Mouse (Mus musculus): Measurements from ENCODE around the gene Msantd1. TPM values are rescaled to one million over a fixed set of nuclear protein-coding genes. Genes with fewer than 3 reads are reported as not detected.

Gene Msantd1
- not detected for polyA plus RNA-seq (2014; fragmentation: Illumina TruSeq; extraction: RNeasy Lipid Tissue Mini Kit (QIAGEN cat#74804); ENCODE audit: low read depth, low replicate concordance)

DNA sequence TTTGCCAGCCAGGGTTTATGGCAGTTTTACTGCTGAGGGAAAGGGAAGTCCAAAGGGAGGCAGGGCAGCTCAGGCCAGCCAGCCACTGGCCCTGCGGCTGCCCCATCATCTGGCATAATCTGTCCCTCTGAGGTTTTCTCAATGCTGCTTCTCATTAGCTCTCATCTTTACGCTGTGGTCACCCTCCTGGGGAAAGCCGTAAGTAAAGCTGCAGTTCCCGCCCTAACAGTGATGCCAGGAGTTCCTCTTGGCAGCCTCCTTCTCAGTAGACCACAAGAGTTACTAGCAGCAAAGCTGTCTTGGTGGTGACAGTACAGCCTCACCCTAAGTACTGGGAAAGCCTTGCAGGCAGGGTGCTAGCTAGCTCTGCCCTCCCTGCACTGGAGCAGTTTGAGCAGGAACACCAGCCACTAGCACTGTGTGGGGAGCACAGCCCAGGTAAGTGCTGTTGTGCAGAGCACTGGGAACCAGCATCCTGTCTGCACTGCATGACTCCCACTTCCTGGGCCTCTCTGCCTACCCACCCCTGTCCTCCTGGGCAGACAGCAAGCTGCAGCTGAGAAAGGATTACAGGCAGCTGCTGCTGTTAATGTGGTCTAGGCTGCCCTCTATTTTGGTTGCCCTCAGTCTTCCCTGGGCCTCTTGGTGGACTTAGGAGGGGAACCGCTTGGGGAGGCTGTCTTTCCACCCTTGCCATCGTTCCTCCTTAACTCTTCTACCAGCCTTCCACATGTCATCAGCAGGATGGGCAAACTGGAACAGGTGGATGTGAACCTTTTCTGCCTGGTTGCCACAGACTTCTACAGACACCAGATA lies at the start of gene Msantd1:
TSS of gene Msantd1 (plus strand) at position 103 of the 816 bp plus-strand sequence.

DNA sequence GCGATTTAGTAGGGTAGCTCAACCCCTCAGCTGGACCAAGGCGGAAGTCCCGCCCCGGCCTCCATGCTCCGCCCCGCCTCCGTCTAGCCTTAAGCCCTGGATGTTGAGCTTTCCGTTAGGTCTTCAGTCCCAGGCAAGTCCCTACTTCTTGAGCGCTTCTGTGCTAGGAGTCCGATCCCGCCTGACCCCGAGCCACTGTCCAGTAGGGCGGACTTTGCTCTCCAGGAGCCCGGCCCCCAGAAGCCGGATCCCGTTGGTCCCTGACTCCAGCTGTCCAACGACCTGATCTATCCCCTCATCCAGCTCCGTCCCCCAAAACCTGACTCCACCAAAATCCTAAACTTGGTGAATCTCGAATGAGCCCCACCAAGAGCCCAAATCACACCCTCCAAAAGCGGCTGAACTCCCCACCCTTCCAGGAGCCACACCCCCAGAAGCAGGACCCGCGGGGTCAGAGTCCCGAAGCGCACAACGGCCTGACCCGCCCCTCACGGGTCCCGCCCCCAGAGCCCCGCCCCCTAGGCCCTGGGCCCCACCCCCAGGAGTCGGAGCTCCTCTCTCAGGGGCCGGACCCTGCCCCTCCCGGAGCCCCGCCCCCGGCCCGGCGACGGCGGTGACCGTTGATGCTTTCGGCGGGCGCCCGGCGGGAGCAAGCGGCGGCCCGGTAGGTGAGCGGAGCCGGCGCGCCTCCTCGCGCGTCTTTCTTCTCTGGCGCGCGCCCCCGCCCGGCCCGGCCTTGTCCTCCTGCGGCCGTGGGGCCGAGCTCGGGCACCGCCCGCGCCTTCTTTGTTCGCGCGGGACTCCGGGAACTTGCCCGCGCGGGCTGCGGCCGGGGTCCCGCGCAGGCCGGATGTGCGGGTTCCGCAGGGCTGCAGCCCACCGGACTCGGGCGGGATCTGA lies 41.3 kb downstream of the Msantd1 start, which contains the start of gene Rgs12:
TSS of gene Rgs12 (plus strand) at position 585 of the 900 bp plus-strand sequence.

Other genes with a start within 250 kb of the Msantd1 start
- gene Nop14, start 247.9 kb upstream of the Msantd1 start, polyA plus RNA-seq (2014; fragmentation: Illumina TruSeq; extraction: RNeasy Lipid Tissue Mini Kit (QIAGEN cat#74804); ENCODE audit: low read depth, low replicate concordance): 19.7 TPM
- gene Grk4, start 247.6 kb upstream of the Msantd1 start, polyA plus RNA-seq (2014; fragmentation: Illumina TruSeq; extraction: RNeasy Lipid Tissue Mini Kit (QIAGEN cat#74804); ENCODE audit: low read depth, low replicate concordance): 8.1 TPM
- gene Htt, start 146.3 kb upstream of the Msantd1 start, polyA plus RNA-seq (2014; fragmentation: Illumina TruSeq; extraction: RNeasy Lipid Tissue Mini Kit (QIAGEN cat#74804); ENCODE audit: low read depth, low replicate concordance): 11.2 TPM
- gene Rgs12, start 41.4 kb downstream of the Msantd1 start, polyA plus RNA-seq (2014; fragmentation: Illumina TruSeq; extraction: RNeasy Lipid Tissue Mini Kit (QIAGEN cat#74804); ENCODE audit: low read depth, low replicate concordance): 7.9 TPM
- gene Hgfac, start 133.5 kb downstream of the Msantd1 start, polyA plus RNA-seq (2014; fragmentation: Illumina TruSeq; extraction: RNeasy Lipid Tissue Mini Kit (QIAGEN cat#74804); ENCODE audit: low read depth, low replicate concordance): 3.5 TPM
- not detected for gene Dok7, start 148.8 kb downstream of the Msantd1 start, polyA plus RNA-seq (2014; fragmentation: Illumina TruSeq; extraction: RNeasy Lipid Tissue Mini Kit (QIAGEN cat#74804); ENCODE audit: low read depth, low replicate concordance)
- 7.8 TPM for gene Lrpap1, start 197.8 kb downstream of the Msantd1 start, polyA plus RNA-seq (2014; fragmentation: Illumina TruSeq; extraction: RNeasy Lipid Tissue Mini Kit (QIAGEN cat#74804); ENCODE audit: low read depth, low replicate concordance)